Mouse (Mus musculus) leukemia stem cell, adult 10-12 weeks (primary cell): ENCODE data around the gene Btbd35f6. TPM values are rescaled to one million over a fixed set of nuclear protein-coding genes. Genes with fewer than 3 reads are reported as not detected.

Source experiments
- polyA plus RNA-seq: library from polyadenylated mRNA; stranded (reverse); fragments of >175 nt; gene quantifications from 2 replicates; pipeline ENCODE4 v1.2.3, GENCODE M21; 2012; ENCODE audit warnings: low replicate concordance

Btbd35f6 gene
- not detected in 2 replicates for polyA plus RNA-seq

GRCm38 (mm10) chrX:33956440-33956839, at the start of gene Btbd35f6:
Btbd35f6 (minus strand) TSS chrX:33956540.

DNA sequence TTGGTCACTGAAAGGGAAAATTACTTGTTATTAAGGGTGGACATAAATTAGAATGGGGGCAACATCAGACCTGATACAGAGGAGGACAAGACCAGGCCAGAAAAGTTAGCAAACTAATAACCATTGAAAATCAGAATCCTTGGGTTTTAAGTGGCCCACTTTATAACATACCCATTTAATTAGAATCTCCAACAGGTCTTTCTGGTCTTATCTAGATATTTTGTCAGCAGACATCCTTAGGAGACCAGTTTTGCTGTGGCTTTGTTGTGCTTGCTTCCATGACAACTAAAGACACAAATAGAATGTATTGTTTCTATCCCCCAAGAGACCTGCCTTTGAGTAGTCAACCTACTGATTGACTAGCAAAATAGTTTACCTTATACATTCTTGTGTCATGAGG, 30.4 kb upstream of the Btbd35f6 start, which contains the start of gene Gm21870:
Gene Gm21870 (minus strand): TSS at position 101 of the 400 bp plus-strand sequence.

Other genes starting within 250 kb of the Btbd35f6 start
- gene Gm21870, start 30.3 kb upstream of the Btbd35f6 start, polyA plus RNA-seq: not detected in 2 replicates
- not detected in 2 replicates for gene Btbd35f9, start 205.0 kb upstream of the Btbd35f6 start, polyA plus RNA-seq